9 mouse cellular contexts compared by ENCODE assay signal in the genomic region with DNA sequence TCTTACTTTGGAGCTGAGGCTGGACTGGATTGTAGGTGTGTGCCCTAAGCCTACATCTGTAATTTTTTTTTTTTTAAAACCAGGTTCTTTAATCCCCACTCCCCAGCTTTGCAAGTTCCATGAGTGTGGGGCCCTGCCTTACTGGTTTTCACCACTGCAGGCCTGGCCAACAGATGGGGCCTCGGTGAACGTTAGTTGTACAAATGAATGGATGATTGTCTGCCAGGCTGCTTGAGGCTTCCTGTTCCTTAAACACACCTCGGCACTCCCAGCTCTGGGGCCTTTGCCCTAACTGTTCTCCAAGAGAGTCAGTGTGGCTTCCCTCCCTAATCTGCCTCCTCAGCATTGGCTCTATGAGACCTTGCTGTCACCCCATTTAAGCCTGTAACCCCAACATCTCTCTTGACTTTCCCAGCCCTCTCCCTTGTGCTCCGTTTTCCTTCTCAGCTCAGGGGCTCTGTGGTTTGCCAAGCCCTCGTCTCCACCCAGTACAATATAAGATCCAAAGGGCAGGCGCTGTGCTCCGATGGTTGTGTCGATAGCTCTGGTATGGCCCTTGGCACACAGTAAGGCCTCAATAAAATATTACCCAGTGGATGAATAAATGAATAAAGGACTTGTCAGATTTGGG. TPM values are rescaled to one million over a fixed set of nuclear protein-coding genes. Genes with fewer than 3 reads are reported as not detected.
DNase-seq lines count a peak whose midpoint lies in the region; ATAC-seq and TF ChIP-seq lines count a peak whose summit lies in the region.
"Had no signal": no experiment of that assay in that cellular context is flagged by ENCODE, and none has a peak within 500 bp of the region (broad histone marks: within the 10 kb centered on the region; RNA-seq: fewer than 3 reads in every experiment).

No protein-coding gene starts in this region.

- peaks cover 57% of the 10 kb centered on the region for H3K4me1 ChIP-seq in heart, embryonic 15.5 days (replicated peaks)
- H3K4me1 ChIP-seq in forebrain, embryonic 10.5 days: peaks cover 64% of the 10 kb centered on the region
- H3K4me1 ChIP-seq in kidney, postnatal 0 days (replicated peaks; ENCODE audit: insufficient read depth, low read length): peaks cover 45% of the 10 kb centered on the region
- H3K4me1 ChIP-seq in neural tube, embryonic 12.5 days: peaks cover 47% of the 10 kb centered on the region

- no peak overlapping the region for H3K4me3 ChIP-seq in heart, embryonic 15.5 days
- H3K4me3 ChIP-seq in forebrain, embryonic 10.5 days: peak overlapping the region; percentile 72
- no peak overlapping the region for H3K4me3 ChIP-seq in kidney, postnatal 0 days (replicated peaks; ENCODE audit: low read depth, low read length)
- H3K4me3 ChIP-seq in neural tube, embryonic 12.5 days: no peak overlapping the region

- WGBS in heart, embryonic 15.5 days: 60% methylated on average over 8 of the region's 8 CpGs
- 68% methylated on average over 8 of the region's 8 CpGs for WGBS in forebrain, embryonic 10.5 days
- WGBS in kidney, postnatal 0 days: 41% methylated on average over 8 of the region's 8 CpGs
- 57% methylated on average over 8 of the region's 8 CpGs for WGBS in neural tube, embryonic 12.5 days

- no peaks in the 10 kb centered on the region for H3K36me3 ChIP-seq in heart, embryonic 15.5 days
- no peaks in the 10 kb centered on the region for H3K36me3 ChIP-seq in forebrain, embryonic 10.5 days (replicated peaks)
- no peaks in the 10 kb centered on the region for H3K36me3 ChIP-seq in kidney, postnatal 0 days (ENCODE audit: insufficient read depth, low read length)
- H3K36me3 ChIP-seq in neural tube, embryonic 12.5 days: no peaks in the 10 kb centered on the region

- TF ChIP-seq CTCF in kidney, postnatal 0 days (IDR thresholded peaks at IDR 0.05; ENCODE audit: low read depth): no peak

- no peak for DNase-seq in heart, postnatal 4 days
- no peak for DNase-seq in forebrain, embryonic 10.5 days (ENCODE audit: extremely low spot score, low spot score)
- no peak for DNase-seq in kidney, postnatal 0 days (ENCODE audit: low spot score)
- no peak for DNase-seq in ovary, postnatal 10 days (ENCODE audit: low spot score)
- no peak for DNase-seq in adrenal gland, adult 8-10 months

- no peak overlapping the region for H3K9ac ChIP-seq in heart, embryonic 15.5 days
- H3K9ac ChIP-seq in kidney, postnatal 0 days (ENCODE audit: low read depth, low read length): no peak overlapping the region
- no peak overlapping the region for H3K9ac ChIP-seq in neural tube, embryonic 12.5 days

- H3K27ac ChIP-seq in heart, embryonic 15.5 days: 0 out of 2 replicates have a peak overlapping the region, but pooled peaks have one; percentile 11
- H3K27ac ChIP-seq in forebrain, embryonic 10.5 days: peak overlapping the region; percentile 51
- H3K27ac ChIP-seq in kidney, postnatal 0 days: no peak overlapping the region
- no peak overlapping the region for H3K27ac ChIP-seq in neural tube, embryonic 12.5 days

- no peak for ATAC-seq in heart, embryonic 15.5 days (replicated peaks; ENCODE audit: insufficient number of reproducible peaks, insufficient read depth, low FRiP score, low read depth)
- no peak for ATAC-seq in kidney, postnatal 0 days (replicated peaks; ENCODE audit: low FRiP score, low read depth)
- ATAC-seq in neural tube, embryonic 12.5 days (ENCODE audit: low FRiP score, low read depth): no peak
- no peak for ATAC-seq in erythroblast, adult 5-6 weeks (replicated peaks; ENCODE audit: low FRiP score, poor library complexity, severe bottlenecking)

- H3K27me3 ChIP-seq in heart, embryonic 15.5 days: no peaks in the 10 kb centered on the region
- no peaks in the 10 kb centered on the region for H3K27me3 ChIP-seq in forebrain, embryonic 10.5 days (ENCODE audit: poor library complexity, severe bottlenecking)
- H3K27me3 ChIP-seq in kidney, postnatal 0 days (ENCODE audit: insufficient read depth, low read length): no peaks in the 10 kb centered on the region
- no peaks in the 10 kb centered on the region for H3K27me3 ChIP-seq in neural tube, embryonic 12.5 days (replicated peaks)

- peak overlapping the region; percentile 87 for H3K4me2 ChIP-seq in heart, embryonic 15.5 days
- peak overlapping the region; percentile 86; the same call in 1 of the 2 replicates for H3K4me2 ChIP-seq in kidney, postnatal 0 days (ENCODE audit: low read length)
- H3K4me2 ChIP-seq in neural tube, embryonic 12.5 days (replicated peaks): peak overlapping the region; percentile 65

- no peaks in the 10 kb centered on the region for H3K9me3 ChIP-seq in heart, embryonic 15.5 days (replicated peaks)
- H3K9me3 ChIP-seq in forebrain, embryonic 10.5 days: no peaks in the 10 kb centered on the region
- H3K9me3 ChIP-seq in kidney, postnatal 0 days (replicated peaks; ENCODE audit: low read length): no peaks in the 10 kb centered on the region
- H3K9me3 ChIP-seq in neural tube, embryonic 12.5 days: no peaks in the 10 kb centered on the region
- H3K9me3 ChIP-seq: G1E had no signal

RNA-seq across cellular contexts. Expression of gene Cnnm4, which starts 4.2 kb away (rescaled TPM):
- polyA plus RNA-seq in heart, embryonic 15.5 days (2015; fragmentation: Nextera tagmentation; extraction: Ambion mirVana): 5.4 and 6.9 TPM in 2 replicates
- 1 to 10 TPM; 4.4 to 4.8 TPM for total RNA-seq in heart, postnatal 4 days (2021)
- 14.5 and 15.5 TPM in 2 replicates for polyA plus RNA-seq in forebrain, embryonic 10.5 days (2016; fragmentation: Nextera tagmentation; extraction: Ambion mirVana)
- polyA plus RNA-seq in kidney, postnatal 0 days (2015; fragmentation: Nextera tagmentation; extraction: Ambion mirVana): 9.4 and 10.9 TPM in 2 replicates
- 10.1 and 10.6 TPM in 2 replicates for polyA plus RNA-seq in neural tube, embryonic 12.5 days (2016; fragmentation: Nextera tagmentation; extraction: Ambion mirVana)
- 1.5 and 2.3 TPM in 2 replicates for total RNA-seq in erythroblast, adult 5-6 weeks (2015; ENCODE audit: low replicate concordance)
- 1.5 and 3.2 TPM in 2 replicates for total RNA-seq in erythroblast, adult 5-6 weeks (2017; ENCODE audit: low replicate concordance)
- 1 to 10 TPM; 4.1 to 6.2 (median 5.1) TPM for total RNA-seq in adrenal gland, adult 8-10 months (2022)

RNA-seq across cellular contexts. Expression of gene Lman2l, which starts 30.5 kb away (rescaled TPM):
- polyA plus RNA-seq in heart, embryonic 15.5 days (2015; fragmentation: Nextera tagmentation; extraction: Ambion mirVana): 41.5 and 48.2 TPM in 2 replicates
- 10 to 100 TPM; 16.0 to 20.6 TPM for total RNA-seq in heart, postnatal 4 days (2021)
- 59.6 and 60.5 TPM in 2 replicates for polyA plus RNA-seq in forebrain, embryonic 10.5 days (2016; fragmentation: Nextera tagmentation; extraction: Ambion mirVana)
- polyA plus RNA-seq in kidney, postnatal 0 days (2015; fragmentation: Nextera tagmentation; extraction: Ambion mirVana): 35.9 and 38.3 TPM in 2 replicates
- polyA plus RNA-seq in neural tube, embryonic 12.5 days (2016; fragmentation: Nextera tagmentation; extraction: Ambion mirVana): 71.2 and 73.2 TPM in 2 replicates
- total RNA-seq in erythroblast, adult 5-6 weeks (2015; ENCODE audit: low replicate concordance): 6.9 and 7.5 TPM in 2 replicates
- total RNA-seq in erythroblast, adult 5-6 weeks (2017; ENCODE audit: low replicate concordance): 1.7 and 3.2 TPM in 2 replicates
- total RNA-seq in adrenal gland, adult 8-10 months (2022): 10 to 100 TPM; 43.0 to 59.8 (median 46.6) TPM

RNA-seq across cellular contexts. Expression of gene Cnnm3, which starts 36.1 kb away (rescaled TPM):
- polyA plus RNA-seq in heart, embryonic 15.5 days (2015; fragmentation: Nextera tagmentation; extraction: Ambion mirVana): 2.4 and 3.5 TPM in 2 replicates
- 10 to 100 TPM; 14.9 to 15.7 TPM for total RNA-seq in heart, postnatal 4 days (2021)
- 2.9 and 3.0 TPM in 2 replicates for polyA plus RNA-seq in forebrain, embryonic 10.5 days (2016; fragmentation: Nextera tagmentation; extraction: Ambion mirVana)
- 3.4 and 3.8 TPM in 2 replicates for polyA plus RNA-seq in kidney, postnatal 0 days (2015; fragmentation: Nextera tagmentation; extraction: Ambion mirVana)
- polyA plus RNA-seq in neural tube, embryonic 12.5 days (2016; fragmentation: Nextera tagmentation; extraction: Ambion mirVana): 3.7 and 5.3 TPM in 2 replicates
- total RNA-seq in erythroblast, adult 5-6 weeks (2015; ENCODE audit: low replicate concordance): 7.9 and 8.8 TPM in 2 replicates
- total RNA-seq in erythroblast, adult 5-6 weeks (2017; ENCODE audit: low replicate concordance): 5.7 and 7.4 TPM in 2 replicates
- 10 to 100 TPM; 41.4 to 45.3 (median 42.6) TPM for total RNA-seq in adrenal gland, adult 8-10 months (2022)

Comparison
In these comparisons a context has a peak if more than half of its experiments do, and no peak if none do; other contexts are left out.
1. H3K27ac ChIP-seq: peak in heart, embryonic 15.5 days (single experiment) and forebrain, embryonic 10.5 days (single experiment); none in kidney, postnatal 0 days (single experiment) and neural tube, embryonic 12.5 days (single experiment).
2. Peak in every context shown above with its lines, with median percentiles within 50 percentile points of each other: H3K4me2 ChIP-seq.